17 mouse cellular contexts compared by ENCODE assay signal in the genomic region with DNA sequence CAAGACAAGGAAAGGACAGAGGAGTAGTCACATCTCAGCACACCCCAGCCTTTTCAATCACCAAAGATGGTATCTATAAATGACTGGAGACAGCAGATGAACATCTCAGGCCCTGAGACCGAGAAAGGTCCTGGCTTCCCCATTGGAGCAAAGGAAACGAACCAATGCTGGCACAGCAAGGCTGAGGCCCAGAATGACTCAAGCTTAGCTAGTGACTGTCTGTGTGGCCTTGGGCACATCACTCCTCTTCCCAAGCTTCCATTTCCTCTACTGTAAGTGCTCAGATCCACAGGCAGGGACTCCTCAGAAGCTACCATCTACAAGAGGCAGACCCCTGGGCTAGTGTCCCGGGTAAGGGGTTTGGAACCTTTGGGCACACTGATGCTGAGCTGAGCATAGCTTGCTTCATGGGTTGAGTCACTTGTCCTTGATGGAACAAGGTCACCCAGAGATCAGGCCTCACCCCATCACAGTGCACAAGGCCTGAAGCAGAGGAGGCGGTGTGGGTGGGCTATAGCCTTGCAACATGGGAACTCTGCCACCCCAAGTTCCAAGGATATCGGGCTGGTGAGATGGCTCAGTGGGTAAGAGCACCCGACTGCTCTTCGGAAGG. TPM values are rescaled to one million over a fixed set of nuclear protein-coding genes. Genes with fewer than 3 reads are reported as not detected.
"Had no signal": no experiment of that assay in that cellular context is flagged by ENCODE, and none has a peak within 500 bp of the region (broad histone marks: within the 10 kb centered on the region; RNA-seq: fewer than 3 reads in every experiment).

No protein-coding gene starts in this region.

- DNase-seq: kidney, adult 11 months; kidney, adult 9 months; kidney, postnatal 25 days; layer of hippocampus, adult 9-11 months; left cerebral cortex, postnatal 4 days; lung, adult 2 months; lung, postnatal 36 days; midbrain, embryonic 14.5 days had no signal

- H3K4me3 ChIP-seq: limb, embryonic 13.5 days; liver, embryonic 15.5 days; midbrain, embryonic 10.5 days; neural tube, embryonic 12.5 days had no signal

- ATAC-seq: lung, postnatal 0 days had no signal

- H3K27ac ChIP-seq: limb, embryonic 13.5 days; liver, embryonic 15.5 days; midbrain, embryonic 10.5 days; neural tube, embryonic 12.5 days; stomach, postnatal 0 days had no signal

RNA-seq across cellular contexts. Expression of gene Gsg1l, which starts 17.1 kb away (rescaled TPM):
- total RNA-seq: liver, adult 2 months; megakaryocyte, adult 5-6 weeks; neutrophil, adult 5-6 weeks had no signal
